Comparison of ENCODE assay signal across 19 mouse cellular contexts in genomic region chr5:4081513-4081912, GRCm38 (mm10). TPM values are rescaled to one million over a fixed set of nuclear protein-coding genes. Genes with fewer than 3 reads are reported as not detected.
A peak's percentile ranks its signal among the peaks of the same experiment; 100 is the strongest.
DNase-seq lines count a peak whose midpoint lies in the region.
"Had no signal": no experiment of that assay in that cellular context is flagged by ENCODE, and none has a peak within 500 bp of the region (broad histone marks: within the 10 kb centered on the region; RNA-seq: fewer than 3 reads in every experiment).

No protein-coding gene starts in this region.

- no peaks in the 10 kb centered on the region for H3K4me1 ChIP-seq in limb, embryonic 10.5 days
- H3K4me1 ChIP-seq: embryonic facial prominence, embryonic 10.5 days; heart, embryonic 13.5 days; hindbrain, embryonic 15.5 days had no signal

- H3K9me3 ChIP-seq in limb, embryonic 10.5 days (replicated peaks) = no peaks in the 10 kb centered on the region
- H3K9me3 ChIP-seq: embryonic facial prominence, embryonic 10.5 days; G1E; heart, embryonic 13.5 days; hindbrain, embryonic 15.5 days had no signal

- H3K27ac ChIP-seq in limb, embryonic 10.5 days = no peak overlapping the region
- H3K27ac ChIP-seq: embryonic facial prominence, embryonic 10.5 days; heart, embryonic 13.5 days; hindbrain, embryonic 15.5 days had no signal

- no peaks in the 10 kb centered on the region for H3K27me3 ChIP-seq in limb, embryonic 10.5 days (ENCODE audit: low read depth, poor library complexity, severe bottlenecking)
- H3K27me3 ChIP-seq in splenic B cell, adult 2 months (ENCODE audit: control insufficient read depth, insufficient read depth, low read length, poor library complexity, severe bottlenecking) = no peaks in the 10 kb centered on the region
- H3K27me3 ChIP-seq: heart, embryonic 13.5 days; hindbrain, embryonic 15.5 days had no signal

- 85% methylated on average over 2 of the region's 2 CpGs for WGBS in limb, embryonic 10.5 days

- H3K36me3 ChIP-seq in limb, embryonic 10.5 days = peaks cover 98% of the 10 kb centered on the region
- peaks cover 9% of the 10 kb centered on the region; the same call in 1 of the 2 replicates for H3K36me3 ChIP-seq in splenic B cell, adult 2 months (ENCODE audit: control insufficient read depth, insufficient read depth, low read length, poor library complexity, severe bottlenecking)

- no peak overlapping the region for H3K4me3 ChIP-seq in limb, embryonic 10.5 days
- H3K4me3 ChIP-seq: embryonic facial prominence, embryonic 10.5 days; gastrocnemius, adult 2 months; heart, embryonic 13.5 days; hindbrain, embryonic 15.5 days had no signal

- peak; percentile 3 for DNase-seq in kidney, adult 18-20 months
- DNase-seq in kidney, postnatal 25 days = no peak
- peak; percentile 31 to 38 for DNase-seq in spleen, postnatal 36 days (ENCODE audit: low spot score in 2 of 2)
- DNase-seq in spleen, postnatal 14 days (ENCODE audit: low spot score in 2 of 2) = no peak
- DNase-seq in limb, embryonic 10.5 days (ENCODE audit: low spot score) = peak; percentile 25
- peak; percentile 78 for DNase-seq in splenic B cell, adult 2 months (ENCODE audit: low read depth, low spot score)
- no peak for DNase-seq in left cerebral cortex, adult 8-10 months (ENCODE audit: low spot score in 2 of 2)
- no peak for DNase-seq in thymus, postnatal 10 days (ENCODE audit: low spot score in 2 of 2)
- DNase-seq: adrenal gland, adult 8-10 months; adrenal gland, postnatal 36 days; cerebellum, adult 8-10 months; cerebellum, postnatal 25 days; gastrocnemius, adult 2 months; gastrocnemius, postnatal 25 days; heart, postnatal 36 days had no signal

RNA-seq across cellular contexts. Expression of gene Cyp51, which starts 23.0 kb away (rescaled TPM):
- 93.3 and 103 TPM in 2 replicates for polyA plus RNA-seq in limb, embryonic 10.5 days (2016; fragmentation: Nextera tagmentation; extraction: Ambion mirVana)
- 10 to 100 TPM; 38.6 to 53.1 (median 46.4) TPM for total RNA-seq in left cerebral cortex, adult 8-10 months (2022)

Comparison
In these comparisons a context has a peak if more than half of its experiments do, and no peak if none do; other contexts are left out.
1. DNase-seq: peak in kidney, adult 18-20 months (single experiment), spleen, postnatal 36 days (2 of 2), limb, embryonic 10.5 days (single experiment) and splenic B cell, adult 2 months (single experiment); none in kidney, postnatal 25 days (0 of 2), spleen, postnatal 14 days (0 of 2), left cerebral cortex, adult 8-10 months (0 of 2) and thymus, postnatal 10 days (0 of 2).